Mouse (Mus musculus) bone marrow macrophage, adult 2 months (primary cell): ENCODE measurements around the gene Reep1. TPM values are rescaled to one million over a fixed set of nuclear protein-coding genes. Genes with fewer than 3 reads are reported as not detected.

Experiments
- H3K27ac ChIP-seq: 2 replicates; pipeline ENCODE4 v1.5.1; 2012; ENCODE audit warnings: low read depth, low read length; ENCODE audit not compliant: insufficient read depth
- H3K4me1 ChIP-seq: 2 replicates; pipeline ENCODE4 v1.6.1; 2012; ENCODE audit warnings: low read length; ENCODE audit not compliant: control insufficient read depth, insufficient read depth
- H3K4me3 ChIP-seq: 2 replicates; pipeline ENCODE4 v1.5.1; 2012; ENCODE audit warnings: mild to moderate bottlenecking, low read length, moderate library complexity; ENCODE audit not compliant: insufficient read depth
- CTCF ChIP-seq: IDR thresholded peaks from 2 replicates; pipeline ENCODE4 v1.5.1; 2012; ENCODE audit warnings: low read depth, mild to moderate bottlenecking, low read length, moderate library complexity
- POLR2A ChIP-seq: IDR thresholded peaks from 2 replicates; pipeline ENCODE4 v1.6.1; 2012; ENCODE audit warnings: mild to moderate bottlenecking, low read depth, low read length, borderline replicate concordance
- polyA plus RNA-seq: library from polyadenylated mRNA; stranded (reverse); fragments of >200 nt; gene quantifications from 2 replicates; pipeline ENCODE4 v1.2.4, GENCODE M21; 2012; ENCODE audit not compliant: missing spikeins, insufficient read depth, insufficient read length

The Reep1 gene
- polyA plus RNA-seq, 1 experiment, result not detected

DNA sequence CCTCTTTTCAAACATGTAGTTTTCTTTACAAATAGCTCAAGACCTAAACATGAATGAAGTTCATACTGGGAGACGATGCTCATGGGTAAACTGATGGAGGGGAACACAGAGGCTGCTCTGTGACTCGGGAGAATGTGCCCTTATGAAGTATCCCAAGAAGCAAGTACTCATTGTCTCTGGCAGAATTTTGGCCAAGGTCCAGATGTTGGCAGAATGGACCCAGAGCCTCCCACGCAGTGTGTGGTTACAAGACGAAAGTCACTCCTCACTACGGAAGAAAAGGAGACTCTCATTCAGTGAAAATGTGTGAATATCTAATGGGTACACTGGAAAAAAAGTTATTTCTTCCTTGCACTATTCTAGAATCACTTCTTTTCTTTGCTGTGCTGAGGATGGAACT, 3.8 kb downstream of the Reep1 start:
- Histone ChIP-seq H3K4me3 (no peak overlapping the region), H3K4me1 (peaks cover 2% of the 10 kb centered on the region; the same call in 1 of the 2 replicates), H3K27ac (no peak overlapping the region)
- no peak for TF ChIP-seq CTCF
- TF ChIP-seq POLR2A, result no peak

DNA sequence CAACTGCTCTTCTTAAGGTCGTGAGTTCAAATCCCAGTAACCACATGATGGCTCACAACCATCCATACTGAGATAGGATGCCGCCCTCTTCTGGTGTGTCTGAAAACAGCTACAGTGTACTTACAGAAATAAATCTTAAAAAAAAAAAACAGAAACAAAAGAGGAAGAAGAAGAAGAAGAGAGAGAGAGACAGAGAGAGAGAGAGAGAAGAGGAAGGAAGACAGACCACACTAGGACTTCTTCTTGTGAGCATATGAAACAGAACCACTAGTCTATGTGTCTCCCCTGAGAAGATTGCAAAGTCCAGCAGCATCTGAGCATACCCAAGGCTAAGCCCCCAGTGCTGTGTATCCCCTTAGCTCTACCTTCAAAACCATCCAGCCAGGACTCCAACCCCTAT, 6.2 kb downstream of the Reep1 start:
- Histone ChIP-seq H3K4me1 (peaks cover 2% of the 10 kb centered on the region; the same call in 1 of the 2 replicates), H3K4me3 (no peak overlapping the region)
- TF ChIP-seq POLR2A (no peak), CTCF (no peak)

DNA sequence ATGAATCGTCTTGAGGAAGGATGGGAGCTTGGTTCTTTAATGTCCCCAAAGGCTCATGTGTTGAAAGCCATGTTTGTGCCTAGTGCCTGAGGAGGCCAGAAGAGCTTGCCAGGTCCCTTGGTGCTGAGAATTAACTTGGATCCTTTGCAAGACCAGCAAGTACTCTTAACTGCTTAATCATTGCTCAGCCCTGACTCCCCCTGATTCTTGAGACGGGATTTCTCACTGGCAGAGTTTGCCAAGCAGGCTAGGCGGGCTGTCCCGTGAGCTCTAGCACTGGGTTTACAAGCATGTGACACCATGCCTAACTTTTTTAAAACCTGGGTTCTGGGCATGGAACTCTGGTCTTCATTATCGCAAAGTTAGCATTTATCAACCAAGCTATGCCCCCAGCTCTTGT, 7.6 kb downstream of the Reep1 start:
- Histone ChIP-seq H3K4me1 (peaks cover 2% of the 10 kb centered on the region; the same call in 1 of the 2 replicates), H3K27ac (no peak overlapping the region), H3K4me3 (no peak overlapping the region)
- TF ChIP-seq POLR2A, result no peak
- TF ChIP-seq CTCF, result no peak

More for the DNA sequence above, 6.2 kb downstream of the Reep1 start:
- H3K27ac ChIP-seq, result no peak overlapping the region

DNA sequence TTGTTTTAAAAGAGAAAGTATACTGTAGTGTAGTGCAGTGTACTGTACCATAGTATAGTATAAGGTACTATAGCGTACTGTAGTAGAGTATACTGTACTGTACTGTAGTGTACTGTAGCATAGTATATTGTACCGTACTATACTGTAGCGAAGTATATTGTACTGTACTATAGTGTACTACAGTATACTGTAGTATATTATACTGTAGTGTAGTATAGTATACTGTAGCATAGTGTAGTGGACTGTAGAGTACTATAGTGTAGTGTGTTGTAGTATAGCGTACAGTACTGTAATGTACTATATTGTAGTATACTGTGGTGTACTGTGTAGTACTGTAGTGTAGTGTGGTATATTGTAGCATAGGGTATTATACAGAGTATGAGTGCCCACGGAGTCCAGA, 9.1 kb downstream of the Reep1 start:
- TF ChIP-seq CTCF (no peak), POLR2A (no peak)
- H3K4me1 ChIP-seq, result peaks cover 2% of the 10 kb centered on the region; the same call in 1 of the 2 replicates

DNA sequence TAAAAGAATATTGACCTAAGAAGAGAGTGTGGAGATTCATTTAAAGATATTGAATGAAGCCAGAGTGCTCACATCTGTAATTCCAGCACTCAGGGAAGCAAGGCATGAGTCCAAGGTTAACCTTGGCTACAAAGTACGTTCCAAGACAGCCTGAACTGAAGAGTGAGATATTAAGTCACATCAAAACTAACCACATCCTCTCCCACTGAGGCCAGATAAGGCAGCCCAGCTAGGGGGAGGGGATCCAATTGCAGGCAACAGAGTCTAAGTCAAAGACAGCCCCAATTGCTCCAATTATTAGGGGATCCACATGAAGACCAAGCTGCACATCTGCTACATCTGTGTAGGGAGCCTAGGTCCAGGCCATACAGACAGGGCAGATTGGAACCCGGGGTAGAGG, 11.0 kb downstream of the Reep1 start:
- Histone ChIP-seq H3K4me1 (peaks cover 2% of the 10 kb centered on the region; the same call in 1 of the 2 replicates), H3K4me3 (no peak overlapping the region), H3K27ac (no peak overlapping the region)
- TF ChIP-seq POLR2A (no peak), CTCF (no peak)

More for the DNA sequence above, 9.1 kb downstream of the Reep1 start:
- Histone ChIP-seq H3K27ac (no peak overlapping the region), H3K4me3 (no peak overlapping the region)

DNA sequence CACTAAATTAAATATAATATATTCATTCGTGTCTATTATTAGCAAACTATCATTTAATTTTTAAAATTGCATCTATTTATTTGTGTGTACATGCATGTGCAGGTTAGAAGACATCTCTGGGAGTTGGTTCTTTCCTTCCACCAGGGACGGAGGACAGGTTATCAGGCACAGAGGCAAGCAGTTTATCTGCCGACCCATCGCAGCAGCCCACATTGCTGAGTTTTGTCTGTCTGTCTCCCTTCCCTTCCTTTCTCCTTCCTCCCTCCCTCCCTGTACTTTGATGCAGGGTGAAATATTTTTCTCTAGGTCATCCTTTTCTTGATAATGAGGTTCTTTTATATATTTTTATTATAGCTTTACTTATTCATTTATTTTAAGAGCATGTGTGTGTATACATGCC, 11.9 kb downstream of the Reep1 start:
- no peak overlapping the region for H3K4me3 ChIP-seq
- H3K27ac ChIP-seq, result no peak overlapping the region
- TF ChIP-seq POLR2A, result no peak
- no peak for TF ChIP-seq CTCF
- H3K4me1 ChIP-seq, result no peaks in the 10 kb centered on the region

DNA sequence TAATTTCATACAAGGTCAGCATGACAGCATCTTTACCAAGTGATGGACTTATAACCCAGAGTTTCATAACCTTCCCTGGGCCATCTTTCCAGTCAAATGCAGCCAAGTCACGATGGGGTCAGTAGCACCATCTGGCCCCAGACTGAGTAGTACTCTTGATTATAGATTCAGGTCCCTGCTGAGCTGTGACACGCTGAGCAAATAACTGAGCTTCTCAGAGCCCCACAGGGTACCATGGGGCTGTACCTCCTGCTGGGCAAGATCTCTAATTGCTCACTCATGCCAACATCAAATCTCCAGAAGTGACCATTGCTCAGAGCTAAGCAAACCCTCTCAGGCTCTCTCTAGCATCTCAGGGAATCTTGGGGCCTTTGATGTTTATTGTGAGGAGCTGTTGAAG, 15.6 kb downstream of the Reep1 start:
- Histone ChIP-seq H3K27ac (no peak overlapping the region), H3K4me3 (no peak overlapping the region), H3K4me1 (no peaks in the 10 kb centered on the region)
- TF ChIP-seq POLR2A (no peak), CTCF (no peak)

DNA sequence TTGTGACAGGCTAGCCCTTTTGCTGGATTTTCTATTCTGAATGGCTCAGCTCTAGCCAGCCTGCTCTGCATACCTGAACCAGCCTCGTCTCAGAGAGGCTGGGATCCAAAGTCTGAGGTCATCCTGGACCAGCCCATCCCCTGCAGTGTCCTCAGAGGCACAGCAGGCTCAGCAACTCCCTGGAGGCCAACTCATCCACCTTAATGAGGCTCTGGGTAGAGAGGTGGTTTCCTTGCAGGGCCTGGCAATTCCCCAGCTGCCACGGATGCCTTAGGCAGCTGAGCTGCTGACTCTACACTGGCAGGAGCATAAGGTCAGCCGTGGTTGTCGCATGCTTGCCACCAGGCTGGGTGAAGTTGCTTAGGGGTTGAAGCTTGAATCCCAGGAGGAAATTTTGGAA, 16.2 kb downstream of the Reep1 start:
- TF ChIP-seq CTCF (no peak), POLR2A (no peak)
- H3K4me3 ChIP-seq, result no peak overlapping the region
- no peak overlapping the region for H3K27ac ChIP-seq
- no peaks in the 10 kb centered on the region for H3K4me1 ChIP-seq

DNA sequence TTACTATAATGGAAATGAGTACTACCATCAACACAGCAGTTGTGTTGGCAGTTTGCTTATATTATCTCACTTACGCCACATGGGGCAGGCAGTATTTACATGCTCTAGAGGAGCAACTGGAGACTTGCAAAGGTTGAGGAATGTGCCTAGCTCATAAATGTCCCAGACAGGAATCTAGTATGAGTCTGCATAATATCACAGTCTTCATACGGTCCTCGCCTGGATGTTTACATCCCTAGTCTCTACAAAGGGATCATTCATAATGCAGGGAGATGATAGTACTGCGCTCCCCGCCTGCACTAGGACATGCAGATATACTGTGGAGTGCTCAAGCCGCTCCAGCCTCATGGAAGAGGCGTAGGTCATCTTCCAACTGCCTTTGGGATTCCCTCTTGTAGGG, 19.3 kb downstream of the Reep1 start:
- H3K4me3 ChIP-seq, result no peak overlapping the region
- no peaks in the 10 kb centered on the region for H3K4me1 ChIP-seq
- no peak for TF ChIP-seq POLR2A
- TF ChIP-seq CTCF, result no peak
- H3K27ac ChIP-seq, result no peak overlapping the region

DNA sequence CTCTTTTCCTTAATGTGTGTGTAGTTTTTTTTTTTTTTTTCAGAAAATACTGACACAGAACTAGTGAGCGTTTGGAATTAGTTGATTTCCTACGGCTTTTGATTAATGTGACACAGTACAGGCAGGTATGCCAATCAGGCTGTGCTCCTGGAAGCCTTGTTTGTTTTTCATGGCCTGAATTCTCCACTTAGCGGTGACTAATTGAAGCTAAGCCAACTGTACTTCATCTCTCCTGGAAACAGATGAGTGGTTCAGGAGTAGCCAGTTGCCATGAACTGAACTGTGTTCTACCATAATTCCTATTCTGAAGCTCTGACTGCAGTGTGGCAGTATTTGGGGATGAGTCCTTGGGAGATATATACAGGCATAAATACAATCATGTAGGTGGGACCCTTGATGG, 20.9 kb downstream of the Reep1 start:
- Histone ChIP-seq H3K4me1 (no peaks in the 10 kb centered on the region), H3K27ac (no peak overlapping the region), H3K4me3 (no peak overlapping the region)
- TF ChIP-seq CTCF, result no peak
- TF ChIP-seq POLR2A, result no peak
